Mouse (Mus musculus) layer of hippocampus, adult 6 months (tissue): ENCODE results near the gene Tbl3. TPM values are rescaled to one million over a fixed set of nuclear protein-coding genes. Genes with fewer than 3 reads are reported as not detected.

Experiments used
- long read RNA-seq, 2 experiments: library from polyadenylated mRNA; unstranded; transcript quantifications; one replicate each; pipeline ENCODE4 v2.0.0; 2019 to 2020
- polyA plus RNA-seq: library from polyadenylated mRNA; unstranded; fragments of <200 nt; fragmentation: Nextera tagmentation; gene quantifications from 2 replicates; pipeline ENCODE4 v1.2.3, GENCODE M21; 2021

Gene Tbl3
- 23.2 and 24.5 TPM in 2 replicates for polyA plus RNA-seq
- long read RNA-seq, experiment 1, full-length matches to known transcripts: 43 of 56 reads
- long read RNA-seq, experiment 1, partial matches to known transcripts: 8 of 56 reads
- long read RNA-seq, experiment 1, other reads (novel, unspliced or antisense): 5 of 56 reads
- long read RNA-seq, experiment 2, full-length matches to known transcripts: 141 of 169 reads
- long read RNA-seq, experiment 2, partial matches to known transcripts: 9 of 169 reads
- long read RNA-seq, experiment 2, other reads (novel, unspliced or antisense): 19 of 169 reads

GRCm38 (mm10) chr17:24706982-24707800 is at the start of gene Tbl3:
Tbl3 (minus strand) TSS chr17:24707660.

DNA sequence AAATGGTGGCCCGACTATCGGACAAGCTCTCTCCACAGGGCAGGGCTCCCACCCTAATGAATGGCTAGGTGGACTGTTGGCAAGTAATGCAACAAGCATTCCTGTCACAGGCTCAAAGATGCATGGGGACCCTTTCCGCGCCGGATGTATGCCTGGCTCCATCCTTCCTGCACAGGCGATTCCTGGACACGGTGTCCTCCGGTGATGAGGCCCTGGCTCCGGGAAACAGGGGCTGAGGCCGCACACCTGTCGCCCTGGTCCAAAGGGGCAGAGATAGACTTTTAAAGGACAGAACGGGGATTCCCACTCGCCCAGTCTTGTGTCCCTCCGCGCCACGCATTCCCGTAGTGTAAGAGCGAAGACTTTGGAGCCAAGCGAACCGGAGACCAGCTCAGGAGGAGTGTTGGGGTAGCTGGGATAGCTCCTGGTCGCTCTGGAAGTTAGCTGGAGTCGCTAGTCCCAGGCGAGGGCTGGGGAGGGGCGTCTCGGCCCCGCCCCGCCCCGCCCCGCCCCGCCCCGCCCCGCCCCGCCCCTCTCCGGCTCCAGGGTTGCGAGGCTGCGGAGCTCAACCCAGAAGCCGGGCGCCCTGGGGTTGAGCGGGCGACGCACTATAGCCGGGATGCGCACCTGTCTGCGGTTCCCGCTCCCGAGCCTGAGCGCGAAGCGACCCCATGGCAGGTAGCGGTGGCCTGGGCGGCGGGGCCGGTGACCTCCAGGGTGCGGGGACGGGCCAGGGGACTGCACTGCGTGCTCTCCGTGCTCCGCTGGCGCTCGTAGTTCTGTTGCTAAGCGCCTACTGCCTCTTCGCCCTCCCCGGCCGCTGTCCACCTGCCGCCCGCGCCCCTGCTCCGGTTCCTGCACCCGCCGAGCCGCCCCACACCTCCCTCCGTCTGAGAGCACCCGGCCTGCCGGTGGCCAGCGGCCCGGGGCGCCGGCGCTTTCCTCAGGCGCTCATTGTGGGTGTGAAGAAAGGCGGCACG is 45.2 kb upstream of the Tbl3 start, which contains the start of gene Hs3st6:
Hs3st6 (plus strand) TSS at position 574 of the 980 bp plus-strand sequence.

DNA sequence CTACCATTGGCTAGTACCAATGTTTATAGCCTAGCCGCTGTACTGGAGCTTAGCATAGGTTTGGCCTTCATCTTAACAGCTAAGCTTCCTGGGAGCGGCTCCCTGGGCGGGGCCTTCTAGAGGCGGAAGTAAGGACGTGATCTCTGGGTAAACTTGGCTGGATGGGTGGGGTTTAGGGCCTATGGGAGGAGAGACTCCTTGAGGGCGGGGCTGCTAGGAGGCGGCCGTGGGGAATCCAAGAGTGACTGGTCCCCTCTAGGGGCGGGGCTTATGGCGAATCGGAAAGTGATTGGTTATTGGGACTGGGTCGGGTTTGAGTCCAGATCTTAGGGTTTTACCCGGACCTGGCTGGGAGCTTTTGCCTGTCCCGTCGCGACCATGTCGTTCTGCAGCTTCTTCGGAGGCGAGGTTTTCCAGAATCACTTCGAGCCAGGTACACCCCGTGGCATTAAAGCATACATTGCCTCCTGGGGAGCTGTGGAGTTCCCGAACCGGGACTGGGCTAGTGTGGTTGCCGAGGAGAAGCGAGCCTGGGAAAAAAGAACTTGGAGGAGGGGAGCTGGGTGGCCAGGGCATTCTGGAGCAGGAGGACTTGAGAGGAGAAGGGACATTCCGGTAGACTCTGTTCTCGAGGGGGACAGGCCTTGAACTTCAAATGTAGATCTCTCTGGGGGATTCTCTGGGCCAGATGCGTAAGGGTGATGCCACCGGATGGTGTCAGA is 29.0 kb upstream of the Tbl3 start, which contains the start of gene Msrb1:
Msrb1 (plus strand) TSS at position 313 of the 722 bp plus-strand sequence.

GRCm38 (mm10) chr17:24727618-24728017 is 20.2 kb upstream of the Tbl3 start, which contains the start of gene Rpl3l:
Rpl3l (plus strand) TSS chr17:24727820.

DNA sequence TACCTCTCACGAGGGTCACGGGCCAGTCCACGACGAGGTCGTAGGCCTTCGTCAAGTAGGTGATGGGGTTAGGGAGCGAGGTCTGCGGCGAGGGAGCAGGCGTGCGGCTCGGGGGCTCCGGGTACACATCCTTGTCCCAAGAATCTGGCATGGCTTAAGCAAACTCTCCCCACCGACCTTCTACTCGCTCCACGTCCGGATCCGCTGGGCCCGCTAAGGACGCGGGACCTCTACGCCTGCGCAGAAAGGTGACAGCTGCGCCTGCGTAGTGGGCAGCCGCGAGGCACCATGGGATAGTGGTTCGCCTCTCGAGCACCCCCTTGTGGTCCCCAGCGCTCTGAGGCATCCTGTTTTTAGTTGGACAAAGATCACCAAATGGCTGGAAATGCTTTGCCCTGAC is 16.7 kb upstream of the Tbl3 start, which contains the start of gene Ndufb10:
Ndufb10 (minus strand) TSS at position 295 of the 400 bp plus-strand sequence.

DNA sequence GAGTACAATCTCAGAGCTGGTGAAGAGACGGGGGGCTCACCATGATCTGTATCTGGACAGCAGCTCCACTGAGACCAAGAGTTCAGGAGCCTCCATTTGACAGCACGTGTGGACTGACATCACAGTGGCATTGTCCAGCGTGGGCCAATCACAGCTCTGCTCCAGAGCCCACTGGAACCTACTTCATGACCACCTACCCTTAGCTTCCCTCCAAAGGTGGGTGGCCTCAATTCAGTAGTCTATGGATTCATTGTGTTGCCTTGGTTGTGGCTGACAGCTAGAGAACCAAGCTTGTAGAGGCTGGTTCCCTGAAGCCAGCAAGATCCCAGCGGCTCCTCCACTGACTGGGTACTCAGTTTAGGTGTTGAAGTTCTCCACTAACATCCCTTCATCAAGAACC is 10.5 kb upstream of the Tbl3 start, which contains the start of the genes Rnf151 and Rps2:
Rnf151 (minus strand) TSS at position 121 of the 400 bp plus-strand sequence.
Rps2 (plus strand) TSS at position 174 of the 400 bp plus-strand sequence.

DNA sequence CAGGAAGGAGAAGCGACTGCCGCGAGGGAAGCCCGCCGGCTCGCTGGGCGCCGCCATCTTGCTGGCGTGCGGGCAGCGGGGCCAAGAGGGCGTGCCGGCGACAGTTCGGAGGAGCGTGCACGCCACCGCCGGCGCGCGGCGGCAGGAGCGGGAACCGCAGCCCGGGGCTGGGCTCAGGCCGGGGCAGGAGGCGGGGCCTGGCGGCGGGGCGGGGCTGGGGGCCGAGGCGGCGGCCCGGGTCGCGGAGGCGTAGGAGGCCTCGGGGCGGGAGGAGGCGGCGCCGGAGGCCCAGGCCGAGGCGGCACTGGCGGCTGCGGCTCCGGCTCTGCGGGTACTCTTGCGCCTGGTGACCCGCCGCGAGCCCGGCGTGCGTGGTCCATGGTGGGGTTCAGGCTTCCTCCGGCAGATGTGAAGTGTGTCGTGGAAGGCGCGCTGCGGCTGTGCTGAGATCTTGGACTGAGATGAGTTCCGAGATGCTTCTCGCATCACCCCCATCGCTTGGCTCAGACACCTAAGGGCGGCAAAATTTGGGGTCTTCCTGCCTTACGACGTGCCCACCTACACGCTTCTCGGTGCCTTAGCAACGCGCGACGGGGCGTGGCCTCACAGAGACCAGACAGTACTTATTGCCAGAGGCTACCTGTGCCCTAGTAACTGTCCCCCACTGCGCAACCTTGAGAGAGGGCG is 11.3 kb downstream of the Tbl3 start, which contains the start of the genes Gfer and Noxo1:
Gfer (minus strand) TSS at position 146 of the 687 bp plus-strand sequence.
Noxo1 (plus strand) TSS at position 224 of the 687 bp plus-strand sequence.

GRCm38 (mm10) chr17:24689251-24690081 is 18.0 kb downstream of the Tbl3 start, which contains the start of gene Syngr3:
Syngr3 (minus strand) TSS chr17:24689955.

GRCm38 (mm10) chr17:24669545-24670245 is 37.8 kb downstream of the Tbl3 start, which contains the start of gene Zfp598:
Zfp598 (plus strand) TSS chr17:24669687.

DNA sequence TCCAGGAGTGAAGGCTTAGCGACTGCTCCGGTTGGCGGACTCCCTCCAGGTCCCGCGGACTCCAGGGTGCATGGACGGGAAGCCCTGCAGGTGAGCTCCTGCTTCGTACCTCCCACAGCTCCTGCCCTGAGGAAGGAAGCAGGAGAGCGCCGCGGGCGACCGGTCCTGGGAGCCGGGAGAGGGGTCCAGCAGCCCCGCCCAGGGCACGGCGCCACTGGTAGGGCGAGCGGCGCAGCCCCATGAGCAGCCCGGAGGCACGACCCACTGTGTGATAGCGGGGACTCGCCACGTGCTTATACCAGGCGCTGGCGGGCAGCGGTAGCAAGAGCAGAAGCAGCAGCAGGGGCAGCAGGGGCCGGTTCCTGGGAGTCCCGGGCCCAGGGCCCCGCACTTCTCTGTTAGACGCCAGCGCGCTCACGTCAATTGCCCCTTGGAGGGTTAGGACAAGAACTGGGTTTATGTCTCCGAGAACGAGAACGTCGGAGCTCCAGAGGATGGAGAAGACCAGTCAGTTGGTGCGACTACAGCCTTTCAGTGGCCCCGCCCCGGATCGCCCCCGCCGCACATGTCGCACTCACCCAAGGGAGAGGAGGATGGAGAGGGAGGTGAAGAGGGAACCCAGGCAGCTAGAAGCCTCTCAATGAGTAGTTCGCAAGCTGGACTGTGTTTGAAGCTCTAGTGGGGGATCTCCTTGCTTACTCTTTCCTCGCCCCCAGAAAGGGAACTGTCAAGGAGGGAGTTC is 49.3 kb downstream of the Tbl3 start, which contains the start of gene Npw:
Npw (minus strand) TSS at position 441 of the 742 bp plus-strand sequence.

DNA sequence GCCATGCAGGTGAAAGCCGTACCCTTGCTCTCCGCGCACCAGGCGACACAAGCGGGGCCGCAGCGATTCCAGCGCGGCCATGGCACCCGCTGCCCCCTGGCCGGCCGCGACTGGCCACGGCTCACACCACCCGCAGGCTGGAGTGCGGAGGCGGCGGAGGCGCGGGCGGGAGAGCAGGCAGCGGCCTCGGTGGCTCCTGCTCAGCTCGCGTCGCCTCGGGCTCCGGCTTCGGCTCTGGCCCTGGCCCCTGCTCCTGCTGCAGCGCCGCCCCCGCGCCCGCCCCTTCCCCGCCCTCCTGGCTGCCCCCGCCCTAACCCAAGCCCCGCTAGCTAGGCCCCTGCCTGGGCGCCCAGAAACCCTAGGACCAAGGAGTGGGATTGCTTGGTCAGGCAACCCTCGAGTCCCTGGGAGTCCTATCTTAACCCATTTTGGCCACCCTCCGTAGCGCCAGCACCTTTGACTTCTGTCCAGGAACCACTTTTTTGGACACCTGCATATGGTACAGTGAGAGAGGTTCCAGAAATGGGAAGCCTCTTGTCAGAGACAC is 57.3 kb downstream of the Tbl3 start, which contains the start of gene Slc9a3r2:
Slc9a3r2 (minus strand) TSS at position 258 of the 547 bp plus-strand sequence.

Other genes with a start within 250 kb of the Tbl3 start
- 12.4 and 12.9 TPM in 2 replicates for gene E4f1, start 237.3 kb downstream of the Tbl3 start, polyA plus RNA-seq
- 93.6 and 97.8 TPM in 2 replicates for gene Pgp, start 237.3 kb downstream of the Tbl3 start, polyA plus RNA-seq
- 1.6 and 1.7 TPM in 2 replicates for gene Bricd5, start 233.8 kb downstream of the Tbl3 start, polyA plus RNA-seq
- gene Mlst8, start 228.6 kb downstream of the Tbl3 start, polyA plus RNA-seq: 15.9 and 16.3 TPM in 2 replicates
- gene Caskin1, start 219.1 kb downstream of the Tbl3 start, polyA plus RNA-seq: 10.2 and 11.0 TPM in 2 replicates
- 17.9 and 20.8 TPM in 2 replicates for gene Traf7, start 179.7 kb downstream of the Tbl3 start, polyA plus RNA-seq
- gene Rab26, start 173.4 kb downstream of the Tbl3 start, polyA plus RNA-seq: 52.7 and 57.7 TPM in 2 replicates
- 8.1 and 9.0 TPM in 2 replicates for gene Pkd1, start 157.8 kb downstream of the Tbl3 start, polyA plus RNA-seq
- 85.0 and 101 TPM in 2 replicates for gene Tsc2, start 75.0 kb downstream of the Tbl3 start, polyA plus RNA-seq
- 6.2 and 6.5 TPM in 2 replicates for gene Nthl1, start 75.0 kb downstream of the Tbl3 start, polyA plus RNA-seq
- gene Slc9a3r2, start 57.3 kb downstream of the Tbl3 start, polyA plus RNA-seq: 41.7 and 49.7 TPM in 2 replicates
- gene Npw, start 49.2 kb downstream of the Tbl3 start, polyA plus RNA-seq: 1.2 TPM in 2 replicates
- 0.99 and 1.2 TPM in 2 replicates for gene Zfp598, start 38.0 kb downstream of the Tbl3 start, polyA plus RNA-seq
- 304 and 365 TPM in 2 replicates for gene Syngr3, start 17.7 kb downstream of the Tbl3 start, polyA plus RNA-seq
- gene Gfer, start 11.5 kb downstream of the Tbl3 start, polyA plus RNA-seq: 30.7 and 34.3 TPM in 2 replicates
- gene Noxo1, start 11.4 kb downstream of the Tbl3 start, polyA plus RNA-seq: 0.87 and 0.93 TPM in 2 replicates
- not detected in 2 replicates for gene Rnf151, start 10.4 kb upstream of the Tbl3 start, polyA plus RNA-seq
- 1,412 and 1,765 TPM in 2 replicates for gene Rps2, start 10.5 kb upstream of the Tbl3 start, polyA plus RNA-seq
- gene Ndufb10, start 16.8 kb upstream of the Tbl3 start, polyA plus RNA-seq: 1,096 and 1,134 TPM in 2 replicates
- gene Rpl3l, start 20.2 kb upstream of the Tbl3 start, polyA plus RNA-seq: 0.50 TPM in 1 of 2 replicates, not detected in the other
- gene Msrb1, start 29.0 kb upstream of the Tbl3 start, polyA plus RNA-seq: 9.1 and 9.3 TPM in 2 replicates
- 0.54 and 0.67 TPM in 2 replicates for gene Hs3st6, start 45.3 kb upstream of the Tbl3 start, polyA plus RNA-seq
- gene Meiob, start 96.6 kb upstream of the Tbl3 start, polyA plus RNA-seq: not detected in 2 replicates
- gene Hagh, start 132.5 kb upstream of the Tbl3 start, polyA plus RNA-seq: 305 and 325 TPM in 2 replicates
- gene Fahd1, start 142.7 kb upstream of the Tbl3 start, polyA plus RNA-seq: 25.1 and 25.5 TPM in 2 replicates
- gene Igfals, start 158.3 kb upstream of the Tbl3 start, polyA plus RNA-seq: 0.20 TPM in 1 of 2 replicates, not detected in the other
- 54.0 and 61.7 TPM in 2 replicates for gene Nubp2, start 178.7 kb upstream of the Tbl3 start, polyA plus RNA-seq
- 82.3 and 84.0 TPM in 2 replicates for gene Spsb3, start 179.0 kb upstream of the Tbl3 start, polyA plus RNA-seq
- 15.7 and 16.4 TPM in 2 replicates for gene Eme2, start 187.4 kb upstream of the Tbl3 start, polyA plus RNA-seq
- 173 and 187 TPM in 2 replicates for gene Mrps34, start 187.5 kb upstream of the Tbl3 start, polyA plus RNA-seq
- 121 and 122 TPM in 2 replicates for gene Nme3, start 188.8 kb upstream of the Tbl3 start, polyA plus RNA-seq
- gene Mapk8ip3, start 229.3 kb upstream of the Tbl3 start, polyA plus RNA-seq: 52.4 and 55.8 TPM in 2 replicates